Mouse (Mus musculus) CH12.LX (cell line): Measurements from ENCODE around the gene Chrm1. TPM values are rescaled to one million over a fixed set of nuclear protein-coding genes. Genes with fewer than 3 reads are reported as not detected.
A peak's percentile ranks its signal among the peaks of the same experiment; 100 is the strongest.

Experiments used
- DNase-seq: peaks from one replicate; pipeline ENCODE4 v3.0.0-alpha.2; 2013; ENCODE audit errors: extremely low read depth
- H3K27ac ChIP-seq: 2 replicates; pipeline ENCODE4 v1.5.1; 2012; ENCODE audit warnings: low read depth, mild to moderate bottlenecking, control low read depth, moderate library complexity; ENCODE audit not compliant: insufficient read depth
- H3K27me3 ChIP-seq: replicated peaks from 2 replicates; pipeline ENCODE3; 2012; ENCODE audit warnings: inconsistent platforms
- H3K36me3 ChIP-seq, 2 experiments: replicated peaks in 1 of 2; 2 replicates each; pipeline versions ENCODE3 to v1.6.1; 2012; ENCODE audit warnings: inconsistent platforms in 1 of 2, low read length in 1 of 2, mild to moderate bottlenecking in 1 of 2, mixed read lengths in 1 of 2, moderate library complexity in 1 of 2; ENCODE audit not compliant: control insufficient read depth in 1 of 2, insufficient read depth in 1 of 2
- H3K4me1 ChIP-seq, 2 experiments: 2 replicates each; pipeline ENCODE4 v1.6.1; 2012; ENCODE audit warnings: inconsistent platforms in 1 of 2, moderate library complexity in 1 of 2; ENCODE audit not compliant: insufficient read depth in 2 of 2, control insufficient read depth in 1 of 2
- H3K4me2 ChIP-seq: 2 replicates; pipeline ENCODE4 v1.6.1; 2012; ENCODE audit warnings: low read depth, mild to moderate bottlenecking, control low read depth; ENCODE audit not compliant: poor library complexity, insufficient read depth, severe bottlenecking
- H3K4me3 ChIP-seq, 3 experiments: fragments of 150-350 bp in 1 of 3; sonication (generic) in 1 of 3; replicated peaks in 1 of 3; 2 replicates each; pipeline versions ENCODE3 to v1.5.1; 2011 to 2012; ENCODE audit warnings: low read depth in 2 of 3, low read length in 2 of 3, mild to moderate bottlenecking in 2 of 3, moderate library complexity in 2 of 3, control low read depth in 1 of 3, improper control_type of control experiment in 1 of 3, inconsistent platforms in 1 of 3, mixed read lengths in 1 of 3; ENCODE audit not compliant: poor library complexity in 1 of 3
- H3K79me2 ChIP-seq: replicated peaks from 2 replicates; pipeline ENCODE4 v1.6.1; 2012; ENCODE audit warnings: mild to moderate bottlenecking, moderate library complexity; ENCODE audit not compliant: control insufficient read depth, poor library complexity, insufficient read depth, severe bottlenecking; ENCODE audit errors: extremely low read depth
- H3K9ac ChIP-seq: 2 replicates; pipeline ENCODE4 v1.6.1; 2012; ENCODE audit warnings: low read depth, mild to moderate bottlenecking, control low read depth, moderate library complexity; ENCODE audit not compliant: insufficient read depth
- H3K9me3 ChIP-seq: replicated peaks from 2 replicates; pipeline ENCODE3; 2012; ENCODE audit warnings: low read length, inconsistent platforms, mixed read lengths
- BHLHE40 ChIP-seq: IDR thresholded peaks from 2 replicates; pipeline ENCODE4 v1.6.1; 2011; ENCODE audit warnings: mild to moderate bottlenecking, low read depth, low read length, improper control_type of control experiment
- CHD1 ChIP-seq: IDR thresholded peaks from 2 replicates; pipeline ENCODE4 v1.6.1; 2012; ENCODE audit warnings: low read depth, low read length, improper control_type of control experiment, inconsistent platforms
- CHD2 ChIP-seq: IDR thresholded peaks from 2 replicates; pipeline ENCODE4 v1.6.1; 2011; ENCODE audit warnings: low read length, improper control_type of control experiment
- CTCF ChIP-seq, 2 experiments: IDR thresholded peaks in 1 of 2; conservative IDR thresholded peaks in 1 of 2; 2 replicates each; pipeline ENCODE4 v1.5.1; 2011 to 2012; ENCODE audit warnings: low read depth in 2 of 2, low read length in 2 of 2, improper control_type of control experiment in 1 of 2, inconsistent platforms in 1 of 2, mild to moderate bottlenecking in 1 of 2, moderate library complexity in 1 of 2
- ELF1 ChIP-seq: IDR thresholded peaks from 2 replicates; pipeline ENCODE4 v1.6.1; 2014; ENCODE audit warnings: low read depth, mild to moderate bottlenecking, inconsistent platforms, low read length, improper control_type of control experiment
- EP300 ChIP-seq: IDR thresholded peaks from 2 replicates; pipeline ENCODE4 v1.6.1; 2011; ENCODE audit warnings: low read length, improper control_type of control experiment
- HCFC1 ChIP-seq: IDR thresholded peaks from 2 replicates; pipeline ENCODE4 v1.6.1; 2012; ENCODE audit warnings: low read depth, mild to moderate bottlenecking, inconsistent platforms, low read length, improper control_type of control experiment
- IRF4 ChIP-seq: IDR thresholded peaks from 2 replicates; pipeline ENCODE4 v1.6.1; 2014; ENCODE audit warnings: low read depth, mild to moderate bottlenecking, inconsistent platforms, low read length, improper control_type of control experiment
- JUN ChIP-seq: IDR thresholded peaks from 2 replicates; pipeline ENCODE4 v1.6.1; 2011; ENCODE audit warnings: low read depth, mild to moderate bottlenecking, low read length, improper control_type of control experiment, moderate library complexity; ENCODE audit not compliant: insufficient read depth
- JUND ChIP-seq: conservative IDR thresholded peaks from 2 replicates; pipeline ENCODE4 v1.6.1; 2011; ENCODE audit warnings: low read depth, low read length, improper control_type of control experiment
- KAT2A ChIP-seq: IDR thresholded peaks from 2 replicates; pipeline ENCODE4 v1.6.1; 2012; ENCODE audit warnings: low read length, improper control_type of control experiment, inconsistent platforms; ENCODE audit not compliant: insufficient replicate concordance
- MAFK ChIP-seq: IDR thresholded peaks from 2 replicates; pipeline ENCODE4 v1.6.1; 2011; ENCODE audit warnings: low read length, improper control_type of control experiment; ENCODE audit not compliant: insufficient replicate concordance
- MAX ChIP-seq: IDR thresholded peaks from 2 replicates; pipeline ENCODE4 v1.6.1; 2011; ENCODE audit warnings: low read length, improper control_type of control experiment
- MEF2A ChIP-seq: IDR thresholded peaks from 2 replicates; pipeline ENCODE4 v1.6.1; 2014; ENCODE audit warnings: low read depth, mild to moderate bottlenecking, inconsistent platforms, low read length, improper control_type of control experiment, borderline replicate concordance
- MYC ChIP-seq: IDR thresholded peaks from 2 replicates; pipeline ENCODE4 v1.6.1; 2011; ENCODE audit warnings: low read depth, mild to moderate bottlenecking, improper control_type of control experiment, low read length
- NELFE ChIP-seq: IDR thresholded peaks from 2 replicates; pipeline ENCODE4 v1.6.1; 2011; ENCODE audit warnings: low read depth, low read length, improper control_type of control experiment
- NRF1 ChIP-seq: IDR thresholded peaks from 2 replicates; pipeline ENCODE4 v1.6.1; 2014; ENCODE audit warnings: low read depth, mild to moderate bottlenecking, inconsistent platforms, low read length, improper control_type of control experiment, moderate library complexity
- PAX5 ChIP-seq: IDR thresholded peaks from 2 replicates; pipeline ENCODE4 v1.6.1; 2012; ENCODE audit warnings: low read length, inconsistent platforms, mixed read lengths
- POLR2A ChIP-seq: IDR thresholded peaks from 2 replicates; pipeline ENCODE4 v1.6.1; 2011; ENCODE audit warnings: low read depth, mild to moderate bottlenecking, improper control_type of control experiment, low read length
- POLR2AphosphoS2 ChIP-seq: IDR thresholded peaks from 2 replicates; pipeline ENCODE4 v1.6.1; 2011; ENCODE audit warnings: low read depth, low read length, improper control_type of control experiment
- RAD21 ChIP-seq: IDR thresholded peaks from 2 replicates; pipeline ENCODE4 v1.6.1; 2011; ENCODE audit warnings: low read depth, mild to moderate bottlenecking, low read length, improper control_type of control experiment, moderate library complexity
- RCOR1 ChIP-seq: conservative IDR thresholded peaks from 2 replicates; pipeline ENCODE4 v1.6.1; 2012; ENCODE audit warnings: low read depth, mild to moderate bottlenecking, inconsistent platforms, low read length, improper control_type of control experiment
- SMC3 ChIP-seq: IDR thresholded peaks from 2 replicates; pipeline ENCODE4 v1.6.1; 2011; ENCODE audit warnings: low read depth, low read length, improper control_type of control experiment
- TBP ChIP-seq: conservative IDR thresholded peaks from 2 replicates; pipeline ENCODE4 v1.6.1; 2011; ENCODE audit warnings: low read depth, low read length, improper control_type of control experiment
- UBTF ChIP-seq: IDR thresholded peaks from 2 replicates; pipeline ENCODE4 v1.6.1; 2012; ENCODE audit warnings: low read depth, mild to moderate bottlenecking, inconsistent platforms, low read length, improper control_type of control experiment, moderate library complexity
- USF1 ChIP-seq: IDR thresholded peaks from 2 replicates; pipeline ENCODE4 v1.6.1; 2014; ENCODE audit warnings: low read depth, mild to moderate bottlenecking, inconsistent platforms, low read length, improper control_type of control experiment
- ZC3H11A ChIP-seq: IDR thresholded peaks from 2 replicates; pipeline ENCODE4 v1.6.1; 2012; ENCODE audit warnings: low read depth, mild to moderate bottlenecking, inconsistent platforms, low read length, improper control_type of control experiment
- ZKSCAN1 ChIP-seq: IDR thresholded peaks from 2 replicates; pipeline ENCODE4 v1.6.1; 2012; ENCODE audit warnings: low read depth, inconsistent platforms, low read length, improper control_type of control experiment, borderline replicate concordance
- ZMIZ1 ChIP-seq: IDR thresholded peaks from 2 replicates; pipeline ENCODE4 v1.6.1; 2012; ENCODE audit warnings: low read depth, mild to moderate bottlenecking, inconsistent platforms, low read length, improper control_type of control experiment
- ZNF384 ChIP-seq: IDR thresholded peaks from 2 replicates; pipeline ENCODE4 v1.6.1; 2012; ENCODE audit warnings: low read depth, low read length, improper control_type of control experiment, inconsistent platforms
- dilution Hi-C: fragments of 300-500 bp; cut with MboI; formaldehyde crosslinking; loops from 2 replicates; pipeline ENCODE4 v1.14.3; 2020; ENCODE audit warnings: low sequenced_read_pairs; ENCODE audit not compliant: extremely low pct_unique_long_range_greater_than_20kb, extremely low pct_ligation_motif_present
- in situ Hi-C: fragments of 300-500 bp; cut with MboI; formaldehyde crosslinking; loops from 3 replicates; pipeline ENCODE4 v1.14.3; 2019; ENCODE audit warnings: low sequenced_read_pairs, low pct_ligation_motif_present, low pct_unique_long_range_greater_than_20kb, mixed read lengths
- polyA plus RNA-seq: library from polyadenylated mRNA; unstranded; fragments of >175 nt; gene quantifications from 2 replicates; pipeline ENCODE4 v1.2.1, GENCODE M21; 2012; ENCODE audit warnings: low read depth; ENCODE audit not compliant: insufficient read length
- total RNA-seq, 2 experiments: library from RNA; depleted of rRNA; stranded (reverse); fragments of 300-350 nt in 1 of 2; fragments of >200 nt in 1 of 2; gene quantifications; 2 replicates each; pipeline ENCODE4 v1.2.3; 2012 to 2014

Chrm1 gene
- total and polyA plus RNA-seq, 3 experiments: not detected

GRCm38 (mm10) chr19:8692740-8693139, 29.2 kb downstream of the Chrm1 start:
- Histone ChIP-seq H3K4me1 (peaks cover 0 to 13% of the 10 kb centered on the region in 2 experiments; a peak in 2 of 4 replicates), H3K27ac (no peak overlapping the region), H3K4me2 (no peak overlapping the region), H3K9ac (no peak overlapping the region), H3K27me3 (no peaks in the 10 kb centered on the region), H3K36me3 (no peaks in the 10 kb centered on the region), H3K9me3 (no peaks in the 10 kb centered on the region), H3K79me2 (no peaks in the 10 kb centered on the region), H3K4me3 (no peak overlapping the region)
- DNase-seq: no peak
- TF ChIP-seq EP300 (no peak), TBP (no peak), NRF1 (no peak), RAD21 (no peak), USF1 (no peak), SMC3 (no peak), CHD2 (no peak), BHLHE40 (no peak), ZNF384 (no peak), JUN (no peak), NELFE (no peak), CTCF (conservative IDR thresholded peaks at IDR 0.05 in 1 of 2, IDR thresholded peaks at IDR 0.05 in 1 of 2; ENCODE audit: low read depth in 2 of 2, low read length in 2 of 2) (no peak), RCOR1 (no peak), UBTF (no peak), MAX (no peak), ZMIZ1 (no peak), PAX5 (no peak), POLR2AphosphoS2 (no peak), ELF1 (no peak)
- dilution Hi-C loops: loop anchor here (25.0 kb wide), 1 partner anchor 105 kb away; the partner anchor contains the start of gene Slc22a8
- in situ Hi-C loops: no loop called here

- peak overlapping the region; percentile 9; the same call in 1 of the 2 replicates for H3K9ac ChIP-seq
- no peaks in the 10 kb centered on the region for H3K79me2 ChIP-seq
- no peaks in the 10 kb centered on the region for H3K36me3 ChIP-seq
- H3K4me3 ChIP-seq: no peak overlapping the region
- in situ Hi-C loops (no loop called here), dilution Hi-C loops (loop anchor here (25.0 kb wide), 1 partner anchor 108 kb away; the partner anchor contains the start of gene Slc22a8)
- no peaks in the 10 kb centered on the region for H3K27me3 ChIP-seq
- no peaks in the 10 kb centered on the region for H3K9me3 ChIP-seq
- DNase-seq: peak; percentile 69
- H3K4me2 ChIP-seq: peak overlapping the region; percentile 19
- H3K27ac ChIP-seq: no peak overlapping the region
- H3K4me1 ChIP-seq: peaks cover 0 to 13% of the 10 kb centered on the region in 2 experiments; a peak in 2 of 4 replicates
- TF ChIP-seq CTCF (conservative IDR thresholded peaks at IDR 0.05 in 1 of 2, IDR thresholded peaks at IDR 0.05 in 1 of 2; ENCODE audit: low read depth in 2 of 2, low read length in 2 of 2) (peak; percentile 16 to 77; a peak in 2 of 4 replicates), MYC (no peak), KAT2A (no peak), ELF1 (peak; percentile 70), ZKSCAN1 (no peak), USF1 (no peak), RAD21 (peak; percentile 58), SMC3 (peak; percentile 44), JUN (no peak), MEF2A (0 out of 2 replicates have a peak, but pooled peaks have one; percentile 13), NRF1 (no peak), CHD2 (0 out of 2 replicates have a peak, but pooled peaks have one; percentile 57), ZNF384 (no peak), CHD1 (no peak), MAFK (no peak), EP300 (no peak), JUND (no peak), ZC3H11A (no peak), POLR2A (0 out of 2 replicates have a peak, but pooled peaks have one; percentile 25), IRF4 (no peak), TBP (no peak), HCFC1 (no peak)
Observed at GRCm38 (mm10) chr19:8695330-8695729, 31.7 kb downstream of the Chrm1 start.
